Mouse (Mus musculus): Measurements from ENCODE around the gene 9530068E07Rik. TPM values are rescaled to one million over a fixed set of nuclear protein-coding genes. Genes with fewer than 3 reads are reported as not detected.

9530068E07Rik gene
- total and polyA plus RNA-seq, 3 experiments = 102 to 153 (median 128) TPM

DNA sequence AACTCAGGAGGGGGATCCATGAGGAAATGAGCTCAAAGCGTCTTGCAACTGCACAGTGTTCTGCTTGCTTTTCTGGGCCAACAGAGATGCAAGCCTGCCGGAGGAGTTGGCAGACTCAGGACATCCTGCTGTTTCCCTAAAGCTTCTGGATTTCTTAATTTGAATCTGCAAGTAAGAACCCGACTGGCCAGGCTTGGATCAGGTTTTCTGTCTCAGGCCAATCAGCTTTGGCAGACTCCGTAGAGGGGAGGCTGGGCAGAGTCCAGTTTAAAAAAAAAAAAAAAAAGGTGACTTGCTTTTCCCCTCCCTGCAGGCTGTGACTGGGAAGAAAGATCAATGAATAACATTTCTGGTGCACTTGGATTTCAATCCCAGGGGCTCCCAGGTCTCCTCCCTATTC, 37.7 kb upstream of the 9530068E07Rik start:
- peaks cover 6% of the 10 kb centered on the region for H3K9me3 ChIP-seq (replicated peaks; ENCODE audit: low read length)
- dilution Hi-C loops (cut with MboI; ENCODE audit: extremely low pct_ligation_motif_present, extremely low pct_unique_long_range_greater_than_20kb, low sequenced_read_pairs) (no loop called here), in situ Hi-C loops (cut with MboI; ENCODE audit: low pct_ligation_motif_present, low pct_unique_long_range_greater_than_20kb, low sequenced_read_pairs) (no loop called here)
- peaks cover 9 to 21% of the 10 kb centered on the region in 2 experiments for H3K4me1 ChIP-seq (ENCODE audit: control insufficient read depth in 1 of 2, insufficient read depth in 2 of 2)
- no peak overlapping the region for H3K4me3 ChIP-seq (replicated peaks in 1 of 3; ENCODE audit: low read depth in 2 of 3, low read length in 2 of 3, poor library complexity in 1 of 3)
- peaks cover 2 to 5% of the 10 kb centered on the region in 2 experiments for H3K36me3 ChIP-seq (replicated peaks in 1 of 2; ENCODE audit: control insufficient read depth in 1 of 2, insufficient read depth in 1 of 2, low read length in 1 of 2)
- H3K79me2 ChIP-seq (replicated peaks; ENCODE audit: control insufficient read depth, extremely low read depth, insufficient read depth, poor library complexity, severe bottlenecking) = peaks cover 20% of the 10 kb centered on the region
- H3K4me2 ChIP-seq (ENCODE audit: insufficient read depth, low read depth, poor library complexity, severe bottlenecking) = no peak overlapping the region
- H3K27me3 ChIP-seq (replicated peaks) = no peaks in the 10 kb centered on the region
- TF ChIP-seq ZKSCAN1 (IDR thresholded peaks at IDR 0.05; ENCODE audit: borderline replicate concordance, low read depth, low read length) (no peak), SIN3A (IDR thresholded peaks at IDR 0.05; ENCODE audit: low read length) (no peak), MYC (IDR thresholded peaks at IDR 0.05; ENCODE audit: low read depth, low read length) (no peak), RAD21 (IDR thresholded peaks at IDR 0.05; ENCODE audit: low read depth, low read length) (no peak), PAX5 (IDR thresholded peaks at IDR 0.05; ENCODE audit: low read length) (no peak), ZMIZ1 (IDR thresholded peaks at IDR 0.05; ENCODE audit: low read depth, low read length) (no peak), CTCF (conservative IDR thresholded peaks at IDR 0.05 in 1 of 2, IDR thresholded peaks at IDR 0.05 in 1 of 2; ENCODE audit: low read depth in 2 of 2, low read length in 2 of 2) (no peak), ZNF384 (IDR thresholded peaks at IDR 0.05; ENCODE audit: low read depth, low read length) (no peak)
- no peak overlapping the region for H3K27ac ChIP-seq (ENCODE audit: insufficient read depth, low read depth)
- no peak for DNase-seq (ENCODE audit: extremely low read depth)
- no peak overlapping the region for H3K9ac ChIP-seq (ENCODE audit: insufficient read depth, low read depth)

DNA sequence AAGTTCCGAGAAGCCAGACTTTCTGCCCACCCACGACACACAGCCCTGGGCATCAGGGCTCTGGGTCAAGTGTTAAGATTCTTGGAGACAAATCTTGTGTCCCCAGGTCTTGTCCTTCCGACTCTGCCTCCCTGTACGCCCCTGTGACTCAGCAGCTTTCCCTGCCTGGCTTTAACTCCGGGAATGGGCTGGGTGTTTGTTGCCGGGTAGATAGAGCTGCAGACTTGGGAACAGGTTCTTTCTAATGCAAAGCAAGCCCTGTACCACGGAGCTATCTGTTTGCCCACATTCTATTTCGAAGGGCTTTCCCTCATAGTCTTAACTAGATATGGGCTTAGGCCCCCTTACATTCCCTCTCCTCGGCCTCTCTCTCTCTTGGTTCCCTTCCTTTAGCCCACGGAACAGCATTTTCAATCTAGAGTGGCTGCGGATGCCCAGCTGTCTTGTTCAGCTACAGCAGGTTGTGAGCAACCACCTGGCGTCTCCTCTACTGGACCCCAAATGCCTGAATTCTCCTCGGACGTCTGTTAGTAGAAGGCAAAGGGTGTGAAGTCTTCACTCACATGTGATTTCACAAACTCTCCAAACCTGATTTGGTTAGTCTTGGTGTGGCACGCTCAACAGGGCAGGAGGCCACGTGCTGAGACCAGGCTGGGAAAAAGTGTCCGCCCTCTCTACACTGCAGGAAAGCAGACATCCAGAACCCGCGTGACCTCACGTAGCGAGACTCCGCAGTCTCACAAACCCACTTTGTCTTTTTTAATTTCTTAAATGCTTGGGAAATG, 36.4 kb upstream of the 9530068E07Rik start:
- no peak for DNase-seq (ENCODE audit: extremely low read depth)
- peak overlapping the region; percentile 30 for H3K9ac ChIP-seq (ENCODE audit: insufficient read depth, low read depth)
- peaks cover 12 to 34% of the 10 kb centered on the region in 2 experiments for H3K4me1 ChIP-seq (ENCODE audit: control insufficient read depth in 1 of 2, insufficient read depth in 2 of 2)
- peak overlapping the region; percentile 80 to 86 (median 84) for H3K4me3 ChIP-seq (replicated peaks in 1 of 3; ENCODE audit: low read depth in 2 of 3, low read length in 2 of 3, poor library complexity in 1 of 3)
- in situ Hi-C loops (cut with MboI; ENCODE audit: low pct_ligation_motif_present, low pct_unique_long_range_greater_than_20kb, low sequenced_read_pairs) = no loop called here
- dilution Hi-C loops (cut with MboI; ENCODE audit: extremely low pct_ligation_motif_present, extremely low pct_unique_long_range_greater_than_20kb, low sequenced_read_pairs) = no loop called here
- H3K36me3 ChIP-seq (replicated peaks in 1 of 2; ENCODE audit: control insufficient read depth in 1 of 2, insufficient read depth in 1 of 2, low read length in 1 of 2) = peaks cover 2 to 13% of the 10 kb centered on the region in 2 experiments
- peaks cover 6% of the 10 kb centered on the region for H3K9me3 ChIP-seq (replicated peaks; ENCODE audit: low read length)
- H3K27me3 ChIP-seq (replicated peaks) = no peaks in the 10 kb centered on the region
- H3K79me2 ChIP-seq (replicated peaks; ENCODE audit: control insufficient read depth, extremely low read depth, insufficient read depth, poor library complexity, severe bottlenecking) = peaks cover 29% of the 10 kb centered on the region
- peak overlapping the region; percentile 63 for H3K4me2 ChIP-seq (ENCODE audit: insufficient read depth, low read depth, poor library complexity, severe bottlenecking)
- H3K27ac ChIP-seq (ENCODE audit: insufficient read depth, low read depth) = no peak overlapping the region
- TF ChIP-seq MAX (IDR thresholded peaks at IDR 0.05; ENCODE audit: low read length) (peak; percentile 96), CTCF (conservative IDR thresholded peaks at IDR 0.05 in 1 of 2, IDR thresholded peaks at IDR 0.05 in 1 of 2; ENCODE audit: low read depth in 2 of 2, low read length in 2 of 2) (no peak), NRF1 (IDR thresholded peaks at IDR 0.05; ENCODE audit: low read depth, low read length) (no peak), USF1 (IDR thresholded peaks at IDR 0.05; ENCODE audit: low read depth, low read length) (peak; percentile 38; the same call in 1 of the 2 replicates), CHD1 (IDR thresholded peaks at IDR 0.05; ENCODE audit: low read depth, low read length) (0 out of 2 replicates have a peak, but pooled peaks have one; percentile 39), POLR2A (IDR thresholded peaks at IDR 0.05; ENCODE audit: low read depth, low read length) (no peak), RCOR1 (conservative IDR thresholded peaks at IDR 0.05; ENCODE audit: low read depth, low read length) (no peak), MAFK (IDR thresholded peaks at IDR 0.05; ENCODE audit: insufficient replicate concordance, low read length) (peak; percentile 50; the same call in 1 of the 2 replicates), UBTF (IDR thresholded peaks at IDR 0.05; ENCODE audit: low read depth, low read length) (peak; percentile 46; the same call in 1 of the 2 replicates), ETS1 (conservative IDR thresholded peaks at IDR 0.05; ENCODE audit: low read depth, low read length) (peak; percentile 29; the same call in 1 of the 2 replicates), ZKSCAN1 (IDR thresholded peaks at IDR 0.05; ENCODE audit: borderline replicate concordance, low read depth, low read length) (no peak), ELF1 (IDR thresholded peaks at IDR 0.05; ENCODE audit: low read depth, low read length) (no peak), RAD21 (IDR thresholded peaks at IDR 0.05; ENCODE audit: low read depth, low read length) (no peak), ZMIZ1 (IDR thresholded peaks at IDR 0.05; ENCODE audit: low read depth, low read length) (no peak), MYC (IDR thresholded peaks at IDR 0.05; ENCODE audit: low read depth, low read length) (no peak; the same call in none of the 2 replicates), ZC3H11A (IDR thresholded peaks at IDR 0.05; ENCODE audit: low read depth, low read length) (no peak), POLR2AphosphoS2 (IDR thresholded peaks at IDR 0.05; ENCODE audit: low read depth, low read length) (no peak), SMC3 (IDR thresholded peaks at IDR 0.05; ENCODE audit: low read depth, low read length) (no peak), USF2 (conservative IDR thresholded peaks at IDR 0.05; ENCODE audit: low read depth, low read length) (no peak), MEF2A (IDR thresholded peaks at IDR 0.05; ENCODE audit: borderline replicate concordance, low read depth, low read length) (no peak), MXI1 (IDR thresholded peaks at IDR 0.05; ENCODE audit: low read depth, low read length) (peak; percentile 92), MAZ (IDR thresholded peaks at IDR 0.05; ENCODE audit: low read depth, low read length) (no peak), ZNF384 (IDR thresholded peaks at IDR 0.05; ENCODE audit: low read depth, low read length) (no peak), TCF12 (IDR thresholded peaks at IDR 0.05; ENCODE audit: low read depth, low read length) (no peak), IRF4 (IDR thresholded peaks at IDR 0.05; ENCODE audit: low read depth, low read length) (peak; percentile 8; the same call in 1 of the 2 replicates), KAT2A (IDR thresholded peaks at IDR 0.05; ENCODE audit: insufficient replicate concordance, low read length) (0 out of 2 replicates have a peak, but pooled peaks have one; percentile 12), CHD2 (IDR thresholded peaks at IDR 0.05; ENCODE audit: low read length) (no peak), E2F4 (IDR thresholded peaks at IDR 0.05; ENCODE audit: insufficient replicate concordance, low read depth, low read length) (no peak)
